Mouse (Mus musculus): ENCODE results near the gene Usp20.

- TF ChIP-seq CTCF (conservative IDR thresholded peaks at IDR 0.05 in 1 of 2, IDR thresholded peaks at IDR 0.05 in 1 of 2; ENCODE audit: low read depth in 2 of 2, low read length in 2 of 2), result no peak
- TF ChIP-seq CHD2 (IDR thresholded peaks at IDR 0.05; ENCODE audit: low read length), result no peak
- TF ChIP-seq EP300 (IDR thresholded peaks at IDR 0.05; ENCODE audit: low read length), result no peak
- no peak; the same call in 1 of the 2 replicates for TF ChIP-seq POLR2A (IDR thresholded peaks at IDR 0.05; ENCODE audit: low read depth, low read length)
- TF ChIP-seq MEF2A (IDR thresholded peaks at IDR 0.05; ENCODE audit: borderline replicate concordance, low read depth, low read length), result no peak
- TF ChIP-seq BHLHE40 (IDR thresholded peaks at IDR 0.05; ENCODE audit: low read depth, low read length), result no peak
- no peak for TF ChIP-seq SIN3A (IDR thresholded peaks at IDR 0.05; ENCODE audit: low read length)
- no peak for TF ChIP-seq ZMIZ1 (IDR thresholded peaks at IDR 0.05; ENCODE audit: low read depth, low read length)
- TF ChIP-seq TBP (conservative IDR thresholded peaks at IDR 0.05; ENCODE audit: low read depth, low read length), result no peak
- TF ChIP-seq MAX (IDR thresholded peaks at IDR 0.05; ENCODE audit: low read length), result no peak
- TF ChIP-seq PAX5 (IDR thresholded peaks at IDR 0.05; ENCODE audit: low read length), result no peak
Measured at GRCm38 (mm10) chr2:31069114-31069445, 87.0 kb downstream of the Usp20 start.

All from CH12.LX (cell line).